Mouse (Mus musculus): ENCODE results near the gene Otos. TPM values are rescaled to one million over a fixed set of nuclear protein-coding genes. Genes with fewer than 3 reads are reported as not detected.

Otos gene
- polyA plus RNA-seq, 1 experiment: 0.41 TPM

DNA sequence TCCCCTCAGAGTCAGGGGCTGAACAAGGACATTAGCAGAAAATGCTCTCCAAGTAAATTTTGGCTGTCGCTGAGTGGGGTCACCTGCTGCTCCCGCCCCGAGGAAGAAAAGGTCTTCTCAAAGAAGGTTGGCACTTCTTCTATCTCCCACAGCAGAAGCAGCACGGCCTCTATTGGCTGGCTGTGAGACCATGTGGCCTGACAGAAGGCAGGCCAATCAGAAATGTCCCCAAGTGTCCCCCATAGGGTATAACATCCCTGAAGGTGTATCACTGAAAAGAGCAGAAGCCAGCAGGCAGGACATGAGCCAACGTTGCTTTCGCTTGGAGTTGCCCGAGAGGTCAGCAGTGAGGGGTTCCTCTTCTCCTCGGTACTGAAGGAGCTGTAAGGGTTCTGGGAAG, 12.6 kb downstream of the Otos start:
- no peak for DNase-seq (ENCODE audit: low read depth in 1 of 2, low spot score in 2 of 2)
- H3K36me3 ChIP-seq (ENCODE audit: control insufficient read depth, insufficient read depth, low read length): peaks cover 20% of the 10 kb centered on the region

DNA sequence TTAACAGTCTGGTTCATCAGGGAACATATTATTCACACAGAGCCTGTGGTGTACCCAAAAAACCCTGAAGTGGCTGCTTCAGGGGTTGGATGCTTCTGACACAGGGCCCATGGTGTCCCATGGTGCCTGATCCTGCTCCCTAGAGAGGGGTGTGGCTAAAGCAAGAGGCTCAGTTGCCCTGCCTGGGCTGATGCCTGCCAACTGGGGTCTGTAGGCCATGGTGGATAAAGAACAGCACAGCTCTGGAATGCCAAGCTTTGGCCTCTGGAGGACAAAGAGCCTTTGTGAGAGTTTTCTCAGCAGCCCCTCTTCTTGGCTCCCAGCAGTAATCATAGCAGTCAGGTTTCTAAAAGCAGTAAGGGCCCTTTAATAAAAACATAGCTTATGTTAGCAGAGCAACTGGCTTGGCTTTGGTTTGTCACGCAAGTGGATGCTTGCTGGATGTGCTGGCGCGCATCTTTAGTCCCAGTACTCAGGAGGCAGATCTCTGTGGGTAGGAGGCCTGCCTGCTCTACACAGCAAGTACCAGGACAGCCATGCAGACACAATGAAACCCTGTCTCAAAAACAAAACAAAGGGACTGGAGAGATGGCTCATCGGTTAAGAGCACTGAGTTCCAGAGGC, 13.6 kb downstream of the Otos start:
- TF ChIP-seq CTCF (IDR thresholded peaks at IDR 0.05; ENCODE audit: extremely low read depth, insufficient read depth, insufficient read length, insufficient replicate concordance) (no peak), POLR2A (IDR thresholded peaks at IDR 0.05; ENCODE audit: low read depth, low read length) (no peak)
- Histone ChIP-seq H3K4me3 (ENCODE audit: extremely low read depth, insufficient read depth, insufficient read length) (no peak overlapping the region), H3K36me3 (ENCODE audit: control insufficient read depth, insufficient read depth, low read length) (peaks cover 20% of the 10 kb centered on the region), H3K4me1 (ENCODE audit: control insufficient read depth, insufficient read depth, insufficient read length) (peaks cover under 1% of the 10 kb centered on the region; the same call in 1 of the 2 replicates), H3K27me3 (ENCODE audit: control insufficient read depth, insufficient read depth, low read length) (no peaks in the 10 kb centered on the region), H3K27ac (ENCODE audit: insufficient read depth, low read length) (no peak overlapping the region)
- whole genome bisulfite sequencing: 94% methylated on average over 4 of the region's 4 CpGs
- DNase-seq (ENCODE audit: low read depth in 1 of 2, low spot score in 2 of 2): no peak

More for the DNA sequence above, 12.6 kb downstream of the Otos start:
- H3K4me1 ChIP-seq (ENCODE audit: control insufficient read depth, insufficient read depth, insufficient read length): peaks cover 10% of the 10 kb centered on the region; the same call in 1 of the 2 replicates
- H3K4me3 ChIP-seq (ENCODE audit: extremely low read depth, insufficient read depth, insufficient read length): no peak overlapping the region
- 82% methylated on average over 8 of the region's 8 CpGs for WGBS
- no peaks in the 10 kb centered on the region for H3K27me3 ChIP-seq (ENCODE audit: control insufficient read depth, insufficient read depth, low read length)
- no peak overlapping the region for H3K27ac ChIP-seq (ENCODE audit: insufficient read depth, low read length)
- TF ChIP-seq CTCF (IDR thresholded peaks at IDR 0.05; ENCODE audit: extremely low read depth, insufficient read depth, insufficient read length, insufficient replicate concordance) (no peak), POLR2A (IDR thresholded peaks at IDR 0.05; ENCODE audit: low read depth, low read length) (no peak)

DNA sequence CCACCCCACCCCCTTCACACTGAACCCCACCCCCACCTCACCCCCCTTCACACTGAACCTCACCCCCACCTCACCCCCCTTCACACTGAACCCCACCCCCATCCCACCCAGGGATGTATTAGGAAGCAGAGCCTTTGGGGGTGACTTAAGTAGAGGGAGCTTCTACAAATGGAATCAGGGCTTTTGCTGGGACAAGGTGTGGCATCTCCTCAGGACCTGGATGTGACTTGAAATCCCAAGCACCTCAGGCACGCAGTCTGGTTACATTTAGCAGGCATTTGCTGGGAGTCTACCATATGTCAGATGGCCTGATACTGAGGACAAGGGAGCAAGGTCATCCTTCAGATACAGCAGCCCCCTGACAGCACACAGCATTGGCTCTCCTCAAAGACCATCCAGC, 14.1 kb downstream of the Otos start:
- H3K27ac ChIP-seq (ENCODE audit: insufficient read depth, low read length): no peak overlapping the region
- peaks cover 20% of the 10 kb centered on the region for H3K36me3 ChIP-seq (ENCODE audit: control insufficient read depth, insufficient read depth, low read length)
- TF ChIP-seq POLR2A (IDR thresholded peaks at IDR 0.05; ENCODE audit: low read depth, low read length): no peak
- no peak for TF ChIP-seq CTCF (IDR thresholded peaks at IDR 0.05; ENCODE audit: extremely low read depth, insufficient read depth, insufficient read length, insufficient replicate concordance)
- no peaks in the 10 kb centered on the region for H3K4me1 ChIP-seq (ENCODE audit: control insufficient read depth, insufficient read depth, insufficient read length)
- H3K4me3 ChIP-seq (ENCODE audit: extremely low read depth, insufficient read depth, insufficient read length): no peak overlapping the region
- 94% methylated on average over 1 of the region's 1 CpGs for WGBS
- no peak for DNase-seq (ENCODE audit: low read depth in 1 of 2, low spot score in 2 of 2)
- H3K27me3 ChIP-seq (ENCODE audit: control insufficient read depth, insufficient read depth, low read length): no peaks in the 10 kb centered on the region

DNA sequence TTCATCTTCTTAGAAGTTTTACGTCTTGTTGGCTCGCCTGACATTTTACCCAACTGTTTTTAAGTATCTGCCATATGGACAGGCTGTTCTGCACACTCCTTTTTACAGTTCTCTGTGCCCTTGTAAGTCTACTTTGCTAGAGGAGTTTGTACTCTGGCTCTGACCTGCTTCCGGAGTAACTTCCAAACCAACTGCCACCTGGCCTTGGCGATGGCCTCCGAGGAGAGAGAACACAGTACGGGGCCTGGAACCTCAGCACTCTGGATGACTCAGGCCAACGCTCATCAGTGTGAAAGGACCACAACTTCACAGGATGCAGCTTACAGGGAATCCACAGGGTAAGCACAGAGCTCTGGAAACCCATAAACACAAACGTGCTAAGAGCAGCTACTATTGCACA, 14.9 kb downstream of the Otos start:
- no peak overlapping the region for H3K4me3 ChIP-seq (ENCODE audit: extremely low read depth, insufficient read depth, insufficient read length)
- peaks cover 20% of the 10 kb centered on the region for H3K36me3 ChIP-seq (ENCODE audit: control insufficient read depth, insufficient read depth, low read length)
- H3K27ac ChIP-seq (ENCODE audit: insufficient read depth, low read length): no peak overlapping the region
- no peaks in the 10 kb centered on the region for H3K4me1 ChIP-seq (ENCODE audit: control insufficient read depth, insufficient read depth, insufficient read length)
- H3K27me3 ChIP-seq (ENCODE audit: control insufficient read depth, insufficient read depth, low read length): no peaks in the 10 kb centered on the region
- 61% methylated on average over 8 of the region's 8 CpGs for WGBS
- TF ChIP-seq CTCF (IDR thresholded peaks at IDR 0.05; ENCODE audit: extremely low read depth, insufficient read depth, insufficient read length, insufficient replicate concordance): no peak
- no peak for TF ChIP-seq POLR2A (IDR thresholded peaks at IDR 0.05; ENCODE audit: low read depth, low read length)
- no peak for DNase-seq (ENCODE audit: low read depth in 1 of 2, low spot score in 2 of 2)

DNA sequence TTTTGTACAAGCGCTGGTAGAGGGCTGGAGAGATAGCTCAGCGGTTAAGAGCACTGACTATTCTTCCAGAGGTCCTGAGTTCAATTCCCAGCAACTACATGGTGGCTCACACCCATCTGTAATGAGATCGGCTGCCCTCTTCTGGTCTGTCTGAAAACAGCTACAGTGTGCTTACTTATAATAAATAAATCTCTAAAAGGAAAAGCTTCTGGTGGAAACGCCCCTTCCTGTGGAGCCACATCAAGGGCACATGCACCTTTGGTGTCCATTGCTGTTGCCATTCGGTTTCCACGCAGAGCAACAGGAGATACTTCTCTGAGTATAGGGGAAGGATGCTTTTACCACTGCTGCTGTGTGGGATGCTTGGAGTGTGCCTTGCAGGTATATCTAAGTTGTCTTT, 15.7 kb downstream of the Otos start:
- Histone ChIP-seq H3K27me3 (ENCODE audit: control insufficient read depth, insufficient read depth, low read length) (no peaks in the 10 kb centered on the region), H3K27ac (ENCODE audit: insufficient read depth, low read length) (no peak overlapping the region), H3K36me3 (ENCODE audit: control insufficient read depth, insufficient read depth, low read length) (peaks cover 18% of the 10 kb centered on the region), H3K4me1 (ENCODE audit: control insufficient read depth, insufficient read depth, insufficient read length) (no peaks in the 10 kb centered on the region), H3K4me3 (ENCODE audit: extremely low read depth, insufficient read depth, insufficient read length) (no peak overlapping the region)
- no peak for DNase-seq (ENCODE audit: low read depth in 1 of 2, low spot score in 2 of 2)
- no peak for TF ChIP-seq CTCF (IDR thresholded peaks at IDR 0.05; ENCODE audit: extremely low read depth, insufficient read depth, insufficient read length, insufficient replicate concordance)
- no peak for TF ChIP-seq POLR2A (IDR thresholded peaks at IDR 0.05; ENCODE audit: low read depth, low read length)
- WGBS: 49% methylated on average over 6 of the region's 6 CpGs

DNA sequence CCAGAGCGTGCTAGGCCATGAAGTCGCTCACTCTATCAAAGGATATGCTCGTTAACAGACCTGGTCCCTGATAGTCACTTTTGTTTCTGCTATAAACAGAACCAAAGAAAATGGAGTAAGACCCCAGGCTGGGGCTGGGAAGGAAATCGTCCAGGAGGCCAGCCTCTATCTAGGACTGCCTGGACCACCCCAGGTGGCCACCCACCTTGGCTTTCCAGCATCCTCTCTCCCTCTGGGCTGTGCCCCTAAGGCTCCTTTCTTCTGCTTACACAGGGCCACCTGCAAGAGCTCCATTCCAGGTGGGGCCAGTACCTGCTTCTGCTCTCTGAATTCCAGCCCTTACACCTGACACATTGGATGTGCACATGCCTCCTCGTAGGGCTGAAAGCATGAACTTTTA, 16.4 kb downstream of the Otos start:
- H3K36me3 ChIP-seq (ENCODE audit: control insufficient read depth, insufficient read depth, low read length): peaks cover 12% of the 10 kb centered on the region
- H3K27ac ChIP-seq (ENCODE audit: insufficient read depth, low read length): no peak overlapping the region
- 85% methylated on average over 5 of the region's 5 CpGs for WGBS
- DNase-seq (ENCODE audit: low read depth in 1 of 2, low spot score in 2 of 2): no peak
- H3K27me3 ChIP-seq (ENCODE audit: control insufficient read depth, insufficient read depth, low read length): no peaks in the 10 kb centered on the region
- H3K4me3 ChIP-seq (ENCODE audit: extremely low read depth, insufficient read depth, insufficient read length): no peak overlapping the region
- TF ChIP-seq POLR2A (IDR thresholded peaks at IDR 0.05; ENCODE audit: low read depth, low read length) (no peak), CTCF (IDR thresholded peaks at IDR 0.05; ENCODE audit: extremely low read depth, insufficient read depth, insufficient read length, insufficient replicate concordance) (no peak)
- no peaks in the 10 kb centered on the region for H3K4me1 ChIP-seq (ENCODE audit: control insufficient read depth, insufficient read depth, insufficient read length)

DNA sequence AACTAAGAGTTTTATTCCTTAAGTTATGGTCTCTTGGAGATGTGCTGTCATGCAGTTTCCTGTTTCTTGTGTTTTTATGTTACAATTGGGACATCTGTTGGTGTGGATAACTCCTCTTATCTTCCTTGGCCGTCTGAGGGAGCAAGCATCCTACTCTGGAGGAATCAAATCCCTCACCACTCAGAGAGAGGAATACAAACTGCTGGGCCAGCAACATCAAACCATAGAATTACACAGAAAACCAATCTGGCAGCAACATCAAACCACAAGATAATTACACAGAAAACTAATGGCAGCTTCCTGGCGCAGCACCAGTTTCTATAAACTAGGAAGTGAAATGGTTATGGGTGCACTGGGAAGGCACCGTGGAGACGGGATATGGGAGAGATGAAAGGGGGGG, 20.4 kb downstream of the Otos start:
- Histone ChIP-seq H3K27ac (ENCODE audit: insufficient read depth, low read length) (no peak overlapping the region), H3K4me3 (ENCODE audit: extremely low read depth, insufficient read depth, insufficient read length) (no peak overlapping the region), H3K27me3 (ENCODE audit: control insufficient read depth, insufficient read depth, low read length) (no peaks in the 10 kb centered on the region), H3K4me1 (ENCODE audit: control insufficient read depth, insufficient read depth, insufficient read length) (no peaks in the 10 kb centered on the region), H3K36me3 (ENCODE audit: control insufficient read depth, insufficient read depth, low read length) (no peaks in the 10 kb centered on the region)
- DNase-seq (ENCODE audit: low read depth in 1 of 2, low spot score in 2 of 2): no peak
- TF ChIP-seq CTCF (IDR thresholded peaks at IDR 0.05; ENCODE audit: extremely low read depth, insufficient read depth, insufficient read length, insufficient replicate concordance) (no peak), POLR2A (IDR thresholded peaks at IDR 0.05; ENCODE audit: low read depth, low read length) (no peak)
- WGBS: 46% methylated on average over 4 of the region's 4 CpGs
